Mouse (Mus musculus) liver, adult 2 months (tissue): ENCODE results near the gene Eefsec.

Experiments
- CTCF ChIP-seq: fragments of 200-500 bp; IDR thresholded peaks from 2 replicates; pipeline ENCODE4 v1.5.1; 2011; ENCODE audit warnings: low read depth, low read length, control low read depth
- POLR2A ChIP-seq: fragments of 200-500 bp; IDR thresholded peaks from 2 replicates; pipeline ENCODE4 v1.6.1; 2011; ENCODE audit warnings: low read length, control low read depth; ENCODE audit not compliant: insufficient read depth; ENCODE audit errors: extremely low read depth

- TF ChIP-seq CTCF (no peak), POLR2A (no peak)
Observed at GRCm38 (mm10) chr6:88232221-88232620, 214.1 kb downstream of the Eefsec start.
